Mouse (Mus musculus): ENCODE data around the gene Cyp1a1. TPM values are rescaled to one million over a fixed set of nuclear protein-coding genes. Genes with fewer than 3 reads are reported as not detected.
A peak's percentile ranks its signal among the peaks of the same experiment; 100 is the strongest.

Gene Cyp1a1
- polyA plus RNA-seq, 1 experiment: 0.15 TPM

- Histone ChIP-seq H3K27ac (ENCODE audit: insufficient read depth, low read length) (peak overlapping the region; percentile 100), H3K36me3 (ENCODE audit: control insufficient read depth, insufficient read depth, low read length) (peaks cover 5% of the 10 kb centered on the region; the same call in 1 of the 2 replicates), H3K27me3 (ENCODE audit: control insufficient read depth, insufficient read depth, low read length) (no peaks in the 10 kb centered on the region), H3K4me3 (ENCODE audit: extremely low read depth, insufficient read depth, insufficient read length) (peak overlapping the region; percentile 96), H3K4me1 (ENCODE audit: control insufficient read depth, insufficient read depth, insufficient read length) (peaks cover 51% of the 10 kb centered on the region; the same call in 1 of the 2 replicates)
- DNase-seq (ENCODE audit: low read depth in 1 of 2, low spot score in 2 of 2): peak in 1 of 2 experiments; percentile 63
- 5% methylated on average over 9 of the region's 9 CpGs for whole genome bisulfite sequencing
- TF ChIP-seq CTCF (IDR thresholded peaks at IDR 0.05; ENCODE audit: extremely low read depth, insufficient read depth, insufficient read length, insufficient replicate concordance): no peak
- no peak for TF ChIP-seq POLR2A (IDR thresholded peaks at IDR 0.05; ENCODE audit: low read depth, low read length)
Observed at GRCm38 (mm10) chr9:57643169-57643855, 44.4 kb upstream of the Cyp1a1 start.

GRCm38 (mm10) chr9:57643856-57644180 is 43.9 kb upstream of the Cyp1a1 start:
- peaks cover 5% of the 10 kb centered on the region; the same call in 1 of the 2 replicates for H3K36me3 ChIP-seq (ENCODE audit: control insufficient read depth, insufficient read depth, low read length)
- peak; percentile 71 for TF ChIP-seq POLR2A (IDR thresholded peaks at IDR 0.05; ENCODE audit: low read depth, low read length)
- no peak for TF ChIP-seq CTCF (IDR thresholded peaks at IDR 0.05; ENCODE audit: extremely low read depth, insufficient read depth, insufficient read length, insufficient replicate concordance)
- H3K27me3 ChIP-seq (ENCODE audit: control insufficient read depth, insufficient read depth, low read length): no peaks in the 10 kb centered on the region
- WGBS: 0% methylated on average over 7 of the region's 7 CpGs
- peak in 1 of 2 experiments; percentile 64 for DNase-seq (ENCODE audit: low read depth in 1 of 2, low spot score in 2 of 2)
- H3K27ac ChIP-seq (ENCODE audit: insufficient read depth, low read length): peak overlapping the region; percentile 100
- peak overlapping the region; percentile 96 for H3K4me3 ChIP-seq (ENCODE audit: extremely low read depth, insufficient read depth, insufficient read length)
- H3K4me1 ChIP-seq (ENCODE audit: control insufficient read depth, insufficient read depth, insufficient read length): peaks cover 54% of the 10 kb centered on the region; the same call in 1 of the 2 replicates

GRCm38 (mm10) chr9:57644442-57644943 is 43.2 kb upstream of the Cyp1a1 start:
- DNase-seq (ENCODE audit: low read depth in 1 of 2, low spot score in 2 of 2): peak in 1 of 2 experiments; percentile 9
- peaks cover 49% of the 10 kb centered on the region; the same call in 1 of the 2 replicates for H3K4me1 ChIP-seq (ENCODE audit: control insufficient read depth, insufficient read depth, insufficient read length)
- H3K4me3 ChIP-seq (ENCODE audit: extremely low read depth, insufficient read depth, insufficient read length): peak overlapping the region; percentile 96
- peaks cover 5% of the 10 kb centered on the region; the same call in 1 of the 2 replicates for H3K36me3 ChIP-seq (ENCODE audit: control insufficient read depth, insufficient read depth, low read length)
- H3K27ac ChIP-seq (ENCODE audit: insufficient read depth, low read length): peak overlapping the region; percentile 100
- H3K27me3 ChIP-seq (ENCODE audit: control insufficient read depth, insufficient read depth, low read length): no peaks in the 10 kb centered on the region
- under 1% methylated on average over 18 of the region's 18 CpGs for WGBS
- TF ChIP-seq POLR2A (IDR thresholded peaks at IDR 0.05; ENCODE audit: low read depth, low read length): no peak
- TF ChIP-seq CTCF (IDR thresholded peaks at IDR 0.05; ENCODE audit: extremely low read depth, insufficient read depth, insufficient read length, insufficient replicate concordance): no peak

GRCm38 (mm10) chr9:57644944-57645893 is 42.5 kb upstream of the Cyp1a1 start:
- under 1% methylated on average over 84 of the region's 85 CpGs for WGBS
- Histone ChIP-seq H3K27me3 (ENCODE audit: control insufficient read depth, insufficient read depth, low read length) (no peaks in the 10 kb centered on the region), H3K27ac (ENCODE audit: insufficient read depth, low read length) (peak overlapping the region; percentile 100), H3K4me3 (ENCODE audit: extremely low read depth, insufficient read depth, insufficient read length) (peak overlapping the region; percentile 96), H3K4me1 (ENCODE audit: control insufficient read depth, insufficient read depth, insufficient read length) (peaks cover 46% of the 10 kb centered on the region; the same call in 1 of the 2 replicates), H3K36me3 (ENCODE audit: control insufficient read depth, insufficient read depth, low read length) (peaks cover 5% of the 10 kb centered on the region; the same call in 1 of the 2 replicates)
- peak; percentile 86 to 93 for DNase-seq (ENCODE audit: low read depth in 1 of 2, low spot score in 2 of 2)
- peak; percentile 71 for TF ChIP-seq POLR2A (IDR thresholded peaks at IDR 0.05; ENCODE audit: low read depth, low read length)
- TF ChIP-seq CTCF (IDR thresholded peaks at IDR 0.05; ENCODE audit: extremely low read depth, insufficient read depth, insufficient read length, insufficient replicate concordance): peak; percentile 97

GRCm38 (mm10) chr9:57646551-57647103 is 41.1 kb upstream of the Cyp1a1 start:
- Histone ChIP-seq H3K27ac (ENCODE audit: insufficient read depth, low read length) (peak overlapping the region; percentile 89), H3K27me3 (ENCODE audit: control insufficient read depth, insufficient read depth, low read length) (no peaks in the 10 kb centered on the region), H3K4me3 (ENCODE audit: extremely low read depth, insufficient read depth, insufficient read length) (no peak overlapping the region; the same call in 1 of the 2 replicates), H3K4me1 (ENCODE audit: control insufficient read depth, insufficient read depth, insufficient read length) (peaks cover 47% of the 10 kb centered on the region), H3K36me3 (ENCODE audit: control insufficient read depth, insufficient read depth, low read length) (peaks cover 3% of the 10 kb centered on the region; the same call in 1 of the 2 replicates)
- DNase-seq (ENCODE audit: low read depth in 1 of 2, low spot score in 2 of 2): peak in 1 of 2 experiments; percentile 67
- TF ChIP-seq CTCF (IDR thresholded peaks at IDR 0.05; ENCODE audit: extremely low read depth, insufficient read depth, insufficient read length, insufficient replicate concordance): no peak
- peak; percentile 41 for TF ChIP-seq POLR2A (IDR thresholded peaks at IDR 0.05; ENCODE audit: low read depth, low read length)
- WGBS: 4% methylated on average over 12 of the region's 12 CpGs
